Mouse (Mus musculus): ENCODE results near the gene Rundc1. TPM values are rescaled to one million over a fixed set of nuclear protein-coding genes. Genes with fewer than 3 reads are reported as not detected.
"Not testable (repeated sequence)": the region's sequence is repeated elsewhere in the genome, so short reads cannot be mapped to it uniquely, and the experiment has no call there.

Rundc1 gene
- total RNA-seq, 2 experiments from 2014 or later, result 37.2 to 44.0 TPM

- intact Hi-C loops (cut with DNase I), result no loop called here
- DNase-seq (ENCODE audit: extremely low spot score in 1 of 2, low spot score in 2 of 2), result no peak
- H3K4me3 ChIP-seq, result no peak overlapping the region
- H3K27ac ChIP-seq, result no peak overlapping the region
- no peak for TF ChIP-seq CTCF (IDR thresholded peaks at IDR 0.05)
Measured at GRCm38 (mm10) chr11:101462141-101462540, 37.3 kb downstream of the Rundc1 start.

- Histone ChIP-seq H3K4me3 (no peak overlapping the region), H3K27ac (no peak overlapping the region)
- no peak for TF ChIP-seq CTCF (IDR thresholded peaks at IDR 0.05)
- intact Hi-C loops (cut with DNase I), result no loop called here
- no peak for DNase-seq (ENCODE audit: extremely low spot score in 1 of 2, low spot score in 2 of 2)
Measured at GRCm38 (mm10) chr11:101462583-101463440, 37.9 kb downstream of the Rundc1 start.

GRCm38 (mm10) chr11:101464211-101465100, 39.6 kb downstream of the Rundc1 start, which contains the start of gene Rnd2:
TSS of gene Rnd2 (plus strand) at chr11:101464999.
- H3K4me3 ChIP-seq, result peak within 1 kb of the TSS; percentile 70
- peak within 1 kb of the TSS; percentile 80 for H3K27ac ChIP-seq
- intact Hi-C loops (cut with DNase I), result loop anchor here (2.0 kb wide), 1 partner anchor 16 kb away; the partner anchor contains the start of gene Ifi35
- DNase-seq (ENCODE audit: extremely low spot score in 1 of 2, low spot score in 2 of 2), result no peak
- TF ChIP-seq CTCF (IDR thresholded peaks at IDR 0.05), result no peak

GRCm38 (mm10) chr11:101465101-101465868, 40.4 kb downstream of the Rundc1 start:
- intact Hi-C loops (cut with DNase I), result loop anchor here (2.0 kb wide), 1 partner anchor 16 kb away; the partner anchor contains the start of gene Ifi35
- Histone ChIP-seq H3K4me3 (peak overlapping the region; percentile 70), H3K27ac (peak overlapping the region; percentile 80)
- DNase-seq (ENCODE audit: extremely low spot score in 1 of 2, low spot score in 2 of 2), result peak in 1 of 2 experiments; percentile 38
- TF ChIP-seq CTCF (IDR thresholded peaks at IDR 0.05), result peak; percentile 1; the same call in 1 of the 2 replicates

GRCm38 (mm10) chr11:101465869-101466551, 41.1 kb downstream of the Rundc1 start, which contains the start of gene Vat1:
TSS of gene Vat1 (minus strand) at chr11:101466230.
- H3K27ac ChIP-seq, result peak within 1 kb of the TSS; percentile 80
- TF ChIP-seq CTCF (IDR thresholded peaks at IDR 0.05), result no peak; the same call in 1 of the 2 replicates
- DNase-seq (ENCODE audit: extremely low spot score in 1 of 2, low spot score in 2 of 2), result peak; percentile 58 to 66
- intact Hi-C loops (cut with DNase I), result loop anchor here (2.0 kb wide), 3 partner anchors 17 to 77 kb away; partner anchors contain the start of gene Ifi35
- peak within 1 kb of the TSS; percentile 70 for H3K4me3 ChIP-seq

GRCm38 (mm10) chr11:101466552-101466950, 41.7 kb downstream of the Rundc1 start:
- not testable (repeated sequence) for H3K27ac ChIP-seq; H3K4me3 ChIP-seq; DNase-seq (ENCODE audit: extremely low spot score in 1 of 2, low spot score in 2 of 2)
- intact Hi-C loops (cut with DNase I), result loop anchor here (2.0 kb wide), 2 partner anchors 52 to 76 kb away; no protein-coding TSS in a partner anchor

- Histone ChIP-seq H3K4me3 (peak overlapping the region; percentile 67), H3K27ac (peak overlapping the region; percentile 76)
- intact Hi-C loops (cut with DNase I), result loop anchor here (2.0 kb wide), 3 partner anchors 51 to 85 kb away; partner anchors contain the start of gene Nbr1
- peak; percentile 48 to 68 for DNase-seq (ENCODE audit: extremely low spot score in 1 of 2, low spot score in 2 of 2)
- TF ChIP-seq CTCF (IDR thresholded peaks at IDR 0.05), result peak; percentile 71
Measured at GRCm38 (mm10) chr11:101467477-101468262, 42.8 kb downstream of the Rundc1 start.

- DNase-seq (ENCODE audit: extremely low spot score in 1 of 2, low spot score in 2 of 2), result no peak
- intact Hi-C loops (cut with DNase I), result loop anchor here (2.0 kb wide), 1 partner anchor 85 kb away; the partner anchor contains the start of gene Nbr1
- no peak for TF ChIP-seq CTCF (IDR thresholded peaks at IDR 0.05)
- peak overlapping the region; percentile 67 for H3K4me3 ChIP-seq
- H3K27ac ChIP-seq, result peak overlapping the region; percentile 76
Measured at GRCm38 (mm10) chr11:101468263-101468688, 43.4 kb downstream of the Rundc1 start.

- Histone ChIP-seq H3K4me3 (peak overlapping the region; percentile 67), H3K27ac (peak overlapping the region; percentile 76)
- DNase-seq (ENCODE audit: extremely low spot score in 1 of 2, low spot score in 2 of 2), result no peak
- TF ChIP-seq CTCF (IDR thresholded peaks at IDR 0.05), result no peak
- intact Hi-C loops (cut with DNase I), result loop anchor here (2.0 kb wide), 1 partner anchor 84 kb away; the partner anchor contains the start of gene Nbr1
Measured at GRCm38 (mm10) chr11:101468731-101469130, 43.8 kb downstream of the Rundc1 start.
